Mouse (Mus musculus) neural tube, embryonic 11.5 days (tissue): ENCODE data around the gene Gm26920. TPM values are rescaled to one million over a fixed set of nuclear protein-coding genes. Genes with fewer than 3 reads are reported as not detected.

Experiments
- ATAC-seq: fragments of 200-750 bp; cut with Nextera tagmentation; 2 replicates; pipeline ENCODE4 v1.8.0; 2017; ENCODE audit warnings: moderate number of reproducible peaks, mild to moderate bottlenecking, moderate TSS enrichment, moderate library complexity; ENCODE audit not compliant: insufficient read depth, low FRiP score, low TSS enrichment
- DNase-seq: peaks from one replicate; pipeline ENCODE4 v3.0.0-alpha.2; 2015; ENCODE audit warnings: low spot score
- H3K27ac ChIP-seq: fragments of 300-500 bp; sonication (generic); 2 replicates; pipeline ENCODE4 v1.5.1; 2014; ENCODE audit warnings: low read depth, mild to moderate bottlenecking, low read length
- H3K27me3 ChIP-seq: fragments of 300-500 bp; sonication (generic); 2 replicates; pipeline ENCODE4 v1.6.1; 2014; ENCODE audit warnings: mild to moderate bottlenecking, low read length, mixed read lengths; ENCODE audit not compliant: control insufficient read depth, insufficient read depth
- H3K36me3 ChIP-seq: fragments of 300-500 bp; sonication (generic); 2 replicates; pipeline ENCODE4 v1.6.1; 2014; ENCODE audit warnings: mild to moderate bottlenecking, low read length, moderate library complexity, mixed read lengths; ENCODE audit not compliant: control insufficient read depth, insufficient read depth
- H3K4me1 ChIP-seq: fragments of 300-500 bp; sonication (generic); 2 replicates; pipeline ENCODE4 v1.6.1; 2014; ENCODE audit warnings: low read length, mixed read lengths; ENCODE audit not compliant: control insufficient read depth, insufficient read depth
- H3K4me2 ChIP-seq: fragments of 300-500 bp; sonication (generic); 2 replicates; pipeline ENCODE4 v1.6.1; 2014; ENCODE audit warnings: low read depth, mild to moderate bottlenecking, moderate library complexity
- H3K4me3 ChIP-seq: fragments of 300-500 bp; sonication (generic); 2 replicates; pipeline ENCODE4 v1.5.1; 2014; ENCODE audit warnings: low read depth, low read length
- H3K9ac ChIP-seq: fragments of 300-500 bp; sonication (generic); 2 replicates; pipeline ENCODE4 v1.6.1; 2014; ENCODE audit warnings: mild to moderate bottlenecking, low read length
- H3K9me3 ChIP-seq: fragments of 300-500 bp; sonication (generic); 2 replicates; pipeline ENCODE4 v1.6.1; 2016; ENCODE audit warnings: low read length; ENCODE audit not compliant: control insufficient read depth
- WGBS: fragments of 180-500 bp; shearing (Covaris S2); extraction: QIAGEN DNeasy Blood & Tissue Kit; methylation state at CpG from one replicate; pipeline ENCODE4 v1.1.7; 2014; 5-methylcytosine and 5-hydroxymethylcytosine counted together
- microRNA-seq: library from miRNA; unstranded; fragments of <30 nt; microRNA quantifications from one replicate; pipeline ENCODE4, GENCODE M21; 2016
- polyA plus RNA-seq: library from polyadenylated mRNA; unstranded; fragments of >200 nt; fragmentation: Nextera tagmentation; extraction: Ambion mirVana; gene quantifications from 2 replicates; pipeline ENCODE4 v1.2.1, GENCODE M21; 2014

The Gm26920 gene
- polyA plus RNA-seq, 1 experiment from 2014 or later, result 1.7 TPM

- Histone ChIP-seq H3K9ac (no peak overlapping the region), H3K9me3 (no peaks in the 10 kb centered on the region), H3K4me2 (no peak overlapping the region), H3K4me1 (no peaks in the 10 kb centered on the region), H3K27me3 (no peaks in the 10 kb centered on the region), H3K4me3 (no peak overlapping the region), H3K27ac (no peak overlapping the region), H3K36me3 (peaks cover 21% of the 10 kb centered on the region)
- 94% methylated on average over 6 of the region's 6 CpGs for WGBS
- no peak for ATAC-seq
- no peak for DNase-seq
Measured at GRCm38 (mm10) chr7:30017226-30017625, 73.0 kb downstream of the Gm26920 start.

- H3K4me3 ChIP-seq, result no peak overlapping the region
- no peaks in the 10 kb centered on the region for H3K27me3 ChIP-seq
- no peak overlapping the region for H3K9ac ChIP-seq
- H3K4me1 ChIP-seq, result peaks cover 6% of the 10 kb centered on the region
- H3K4me2 ChIP-seq, result no peak overlapping the region
- no peaks in the 10 kb centered on the region for H3K9me3 ChIP-seq
- H3K36me3 ChIP-seq, result peaks cover 16% of the 10 kb centered on the region
- DNase-seq, result peak; percentile 42
- no peak for ATAC-seq
- no peak overlapping the region for H3K27ac ChIP-seq
- 89% methylated on average over 4 of the region's 4 CpGs for WGBS
Measured at GRCm38 (mm10) chr7:30012956-30013363, 77.2 kb downstream of the Gm26920 start.

DNA sequence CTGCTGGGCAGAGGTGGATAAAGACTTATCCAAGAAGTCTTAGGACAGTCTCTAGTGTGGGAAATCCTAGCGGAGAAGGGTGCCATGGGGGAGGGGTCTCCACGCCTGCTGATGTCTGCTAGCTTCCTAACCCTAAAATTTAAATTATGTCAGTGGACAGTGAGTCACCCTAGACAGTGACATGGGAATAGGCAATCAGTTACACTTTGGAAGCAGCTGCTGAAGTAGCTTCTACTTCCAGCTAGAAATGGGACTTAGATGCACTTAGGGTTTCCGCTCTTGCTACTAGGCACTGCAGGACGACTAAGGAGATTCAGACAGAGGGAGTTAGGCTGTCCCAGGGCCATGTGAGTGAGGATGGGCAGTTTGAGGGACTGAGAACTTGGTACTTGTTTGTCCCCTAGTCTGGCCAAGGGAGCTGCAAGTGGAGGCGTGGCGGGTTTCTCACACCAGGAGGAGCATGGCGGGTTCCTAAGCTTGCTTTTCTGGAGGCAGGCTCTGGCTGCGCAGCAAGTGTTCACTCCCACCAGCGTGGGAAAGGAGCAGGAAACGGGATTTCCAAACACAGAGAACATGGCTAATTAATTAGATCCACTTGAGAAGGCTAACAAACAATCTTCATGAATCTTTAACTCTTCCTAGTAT lies 79.5 kb downstream of the Gm26920 start:
- Histone ChIP-seq H3K4me3 (no peak overlapping the region), H3K36me3 (peaks cover 7% of the 10 kb centered on the region), H3K9ac (no peak overlapping the region), H3K4me2 (no peak overlapping the region), H3K27ac (peak overlapping the region; percentile 17; the same call in 1 of the 2 replicates), H3K9me3 (no peaks in the 10 kb centered on the region), H3K4me1 (peaks cover 6% of the 10 kb centered on the region), H3K27me3 (no peaks in the 10 kb centered on the region)
- ATAC-seq (no peak), DNase-seq (no peak)
- WGBS, result 83% methylated on average over 10 of the region's 10 CpGs

DNA sequence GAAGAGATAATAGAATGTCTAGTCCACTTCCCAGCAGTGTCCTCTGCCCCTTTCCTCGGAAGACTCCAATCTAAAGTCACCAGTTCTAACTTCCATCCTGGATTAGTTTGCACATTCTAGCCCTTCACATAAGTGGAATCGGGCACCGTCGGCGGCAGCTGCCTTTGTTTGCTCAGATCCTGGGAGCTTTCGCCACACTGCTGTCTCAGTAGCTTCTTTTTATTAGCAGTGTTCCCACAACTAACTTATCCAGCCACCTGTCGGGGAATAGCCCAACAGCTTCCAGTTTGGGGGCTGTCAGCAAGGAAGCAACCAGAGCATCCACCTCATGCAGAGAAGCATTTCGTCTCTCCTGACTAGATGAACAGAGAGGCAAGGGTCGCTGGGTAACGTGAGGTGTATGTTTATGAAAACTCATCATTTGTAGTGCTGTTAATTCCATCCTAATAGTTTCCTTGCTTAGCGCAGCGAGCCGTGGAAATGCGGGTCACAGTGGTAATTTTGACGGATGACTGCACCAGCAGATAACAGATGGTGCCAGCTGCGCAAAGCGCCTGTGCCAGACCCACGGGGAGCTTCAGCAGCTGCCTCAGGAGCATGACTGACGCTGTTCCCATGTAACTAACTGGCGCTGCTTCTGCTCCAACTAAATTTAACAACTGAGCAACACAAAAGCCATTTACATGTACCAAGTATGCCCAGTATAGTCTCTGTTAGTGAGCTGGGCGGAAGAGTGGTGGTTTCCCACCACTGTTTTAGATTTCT lies 80.7 kb downstream of the Gm26920 start:
- Histone ChIP-seq H3K27ac (peak overlapping the region; percentile 47; the same call in 1 of the 2 replicates), H3K4me3 (no peak overlapping the region), H3K27me3 (no peaks in the 10 kb centered on the region), H3K9me3 (no peaks in the 10 kb centered on the region), H3K4me1 (peaks cover 6% of the 10 kb centered on the region), H3K4me2 (no peak overlapping the region), H3K9ac (no peak overlapping the region), H3K36me3 (peaks cover 2% of the 10 kb centered on the region)
- DNase-seq (peak; percentile 70), ATAC-seq (no peak)
- WGBS, result 60% methylated on average over 21 of the region's 21 CpGs

- 84% methylated on average over 6 of the region's 6 CpGs for WGBS
Measured at GRCm38 (mm10) chr7:30008020-30008690, 82.1 kb downstream of the Gm26920 start.

GRCm38 (mm10) chr7:30007601-30008000 lies 82.6 kb downstream of the Gm26920 start:
- ATAC-seq (no peak), DNase-seq (no peak)
- Histone ChIP-seq H3K9me3 (no peaks in the 10 kb centered on the region), H3K36me3 (no peaks in the 10 kb centered on the region; the same call in 1 of the 2 replicates), H3K9ac (no peak overlapping the region), H3K27ac (no peak overlapping the region), H3K4me2 (no peak overlapping the region), H3K4me1 (peaks cover 6% of the 10 kb centered on the region), H3K4me3 (no peak overlapping the region), H3K27me3 (no peaks in the 10 kb centered on the region)
- WGBS, result 95% methylated on average over 1 of the region's 1 CpGs

More at GRCm38 (mm10) chr7:30008020-30008690, 82.1 kb downstream of the Gm26920 start:
- Histone ChIP-seq H3K36me3 (no peaks in the 10 kb centered on the region; the same call in 1 of the 2 replicates), H3K4me1 (peaks cover 6% of the 10 kb centered on the region), H3K27me3 (no peaks in the 10 kb centered on the region), H3K4me2 (no peak overlapping the region), H3K4me3 (no peak overlapping the region), H3K9ac (no peak overlapping the region), H3K27ac (peak overlapping the region; percentile 23; the same call in 1 of the 2 replicates), H3K9me3 (no peaks in the 10 kb centered on the region)
- DNase-seq (no peak), ATAC-seq (no peak)

Small RNA genes lying within 50 kb of the gene (microRNA-seq; reads per million reads assigned to microRNA genes)
- gene Gm23368, result not detected

Other genes starting within 250 kb of the Gm26920 start
- gene Zfp940, start 236.7 kb downstream of the Gm26920 start, polyA plus RNA-seq, result 12.3 and 12.4 TPM in 2 replicates
- 10.7 and 12.2 TPM in 2 replicates for gene Zfp420, start 230.4 kb downstream of the Gm26920 start, polyA plus RNA-seq
- 14.4 and 15.0 TPM in 2 replicates for gene Zfp27, start 183.8 kb downstream of the Gm26920 start, polyA plus RNA-seq
- gene Zfp383, start 182.2 kb downstream of the Gm26920 start, polyA plus RNA-seq, result 6.7 and 7.6 TPM in 2 replicates
- 11.0 and 12.9 TPM in 2 replicates for gene Zfp74, start 136.3 kb downstream of the Gm26920 start, polyA plus RNA-seq
- gene Zfp568, start 106.5 kb downstream of the Gm26920 start, polyA plus RNA-seq, result 19.5 and 21.5 TPM in 2 replicates
- gene Zfp14, start 39.0 kb downstream of the Gm26920 start, polyA plus RNA-seq, result 5.3 and 5.7 TPM in 2 replicates
- 8.3 and 9.9 TPM in 2 replicates for gene Zfp82, start 17.5 kb downstream of the Gm26920 start, polyA plus RNA-seq
- gene Zfp566, start 117 bp upstream of the Gm26920 start, polyA plus RNA-seq, result 15.3 and 16.4 TPM in 2 replicates
- 136 and 140 TPM in 2 replicates for gene Zfp260, start 4.4 kb upstream of the Gm26920 start, polyA plus RNA-seq
- 7.4 and 10.5 TPM in 2 replicates for gene Zfp382, start 31.5 kb upstream of the Gm26920 start, polyA plus RNA-seq
- gene Zfp146, start 79.3 kb upstream of the Gm26920 start, polyA plus RNA-seq, result 14.3 and 15.1 TPM in 2 replicates
- 4.5 and 5.7 TPM in 2 replicates for gene Cox7a1, start 93.7 kb upstream of the Gm26920 start, polyA plus RNA-seq
- gene Capns1, start 108.4 kb upstream of the Gm26920 start, polyA plus RNA-seq, result 45.8 and 51.8 TPM in 2 replicates
- gene Polr2i, start 141.5 kb upstream of the Gm26920 start, polyA plus RNA-seq, result 179 and 195 TPM in 2 replicates
- gene Tbcb, start 141.9 kb upstream of the Gm26920 start, polyA plus RNA-seq, result 268 and 302 TPM in 2 replicates
- not detected in 2 replicates for gene Ovol3, start 145.3 kb upstream of the Gm26920 start, polyA plus RNA-seq
- gene Thap8, start 189.7 kb upstream of the Gm26920 start, polyA plus RNA-seq, result 0.18 and 0.36 TPM in 2 replicates
- gene Wdr62, start 190.0 kb upstream of the Gm26920 start, polyA plus RNA-seq, result 10.9 and 12.5 TPM in 2 replicates
- 100 and 102 TPM in 2 replicates for gene Clip3, start 201.3 kb upstream of the Gm26920 start, polyA plus RNA-seq
- 87.4 and 94.0 TPM in 2 replicates for gene Alkbh6, start 218.3 kb upstream of the Gm26920 start, polyA plus RNA-seq
- 16.6 and 18.1 TPM in 2 replicates for gene Syne4, start 224.4 kb upstream of the Gm26920 start, polyA plus RNA-seq
- gene E130208F15Rik, start 231.3 kb upstream of the Gm26920 start, polyA plus RNA-seq, result not detected in 2 replicates
- gene Sdhaf1, start 233.5 kb upstream of the Gm26920 start, polyA plus RNA-seq, result 23.1 and 26.5 TPM in 2 replicates